In the genomic region with DNA sequence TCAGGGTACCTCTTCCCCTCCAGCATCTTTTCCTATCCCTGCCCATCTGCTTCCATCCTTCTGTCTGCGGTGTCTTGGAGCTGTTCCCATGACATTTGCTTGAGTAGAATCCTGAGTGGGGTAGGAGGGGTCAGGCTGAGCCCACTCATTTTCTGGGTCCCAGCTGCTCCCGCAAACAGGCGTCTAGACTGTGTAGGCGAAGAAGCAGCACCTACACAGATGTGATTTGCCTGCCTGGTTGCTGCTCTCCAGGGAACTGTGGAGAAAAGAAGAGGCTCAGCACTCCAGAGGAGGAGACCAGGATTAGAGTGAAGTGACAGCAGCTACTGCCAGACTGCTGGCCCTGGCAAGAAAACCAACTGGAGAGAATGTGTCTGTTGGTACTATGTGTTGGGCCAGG, we compare ENCODE assay signal across 12 mouse cellular contexts. TPM values are rescaled to one million over a fixed set of nuclear protein-coding genes. Genes with fewer than 3 reads are reported as not detected.
DNase-seq lines count a peak whose midpoint lies in the region; ATAC-seq and TF ChIP-seq lines count a peak whose summit lies in the region.
"Had no signal": no experiment of that assay in that cellular context is flagged by ENCODE, and none has a peak within 500 bp of the region (broad histone marks: within the 10 kb centered on the region; RNA-seq: fewer than 3 reads in every experiment).

No protein-coding gene starts in this region.

- H3K9ac ChIP-seq in forebrain, embryonic 13.5 days, result no peak overlapping the region
- H3K9ac ChIP-seq in forebrain, embryonic 11.5 days (ENCODE audit: low read length), result no peak overlapping the region
- no peak overlapping the region for H3K9ac ChIP-seq in forebrain, embryonic 16.5 days (replicated peaks; ENCODE audit: low read depth, low read length)
- H3K9ac ChIP-seq: embryonic facial prominence, embryonic 12.5 days; neural tube, embryonic 12.5 days had no signal

- TF ChIP-seq CTCF in brain, embryonic 14.5 days (IDR thresholded peaks at IDR 0.05; ENCODE audit: borderline replicate concordance, extremely low read depth, insufficient read depth, insufficient read length), result no peak

- WGBS in forebrain, embryonic 13.5 days, result 79% methylated on average over 4 of the region's 4 CpGs
- WGBS in forebrain, embryonic 11.5 days, result 92% methylated on average over 4 of the region's 4 CpGs
- WGBS in forebrain, embryonic 16.5 days, result 71% methylated on average over 4 of the region's 4 CpGs

- ATAC-seq in forebrain, embryonic 13.5 days, result peak; percentile 45; the same call in 1 of the 2 replicates
- ATAC-seq in forebrain, embryonic 11.5 days (replicated peaks; ENCODE audit: low FRiP score), result no peak
- peak; percentile 52; the same call in 1 of the 2 replicates for ATAC-seq in forebrain, embryonic 16.5 days
- ATAC-seq in activated CD4-positive, CD25-positive, alpha-beta regulatory T cell, adult 4 months, result no peak

- H3K36me3 ChIP-seq in forebrain, embryonic 13.5 days (ENCODE audit: poor library complexity, severe bottlenecking), result peaks cover 26% of the 10 kb centered on the region
- H3K36me3 ChIP-seq in forebrain, embryonic 11.5 days (ENCODE audit: control insufficient read depth, insufficient read depth, low read length), result no peaks in the 10 kb centered on the region
- peaks cover 2% of the 10 kb centered on the region; the same call in 1 of the 2 replicates for H3K36me3 ChIP-seq in forebrain, embryonic 16.5 days (ENCODE audit: control insufficient read depth, insufficient read depth)

- peaks cover 20% of the 10 kb centered on the region; the same call in 1 of the 2 replicates for H3K4me1 ChIP-seq in forebrain, embryonic 13.5 days
- no peaks in the 10 kb centered on the region for H3K4me1 ChIP-seq in forebrain, embryonic 11.5 days (replicated peaks; ENCODE audit: control insufficient read depth, insufficient read depth, low read length)
- peaks cover 14% of the 10 kb centered on the region for H3K4me1 ChIP-seq in forebrain, embryonic 16.5 days (replicated peaks; ENCODE audit: control insufficient read depth, insufficient read depth, low read length)
- H3K4me1 ChIP-seq: embryonic facial prominence, embryonic 12.5 days had no signal

- H3K9me3 ChIP-seq in forebrain, embryonic 13.5 days (replicated peaks), result peaks cover 11% of the 10 kb centered on the region; the same call in 1 of the 2 replicates
- peaks cover 3% of the 10 kb centered on the region; the same call in 1 of the 2 replicates for H3K9me3 ChIP-seq in forebrain, embryonic 11.5 days (ENCODE audit: control insufficient read depth, low read length)
- 0 out of 2 replicates have a peak, but pooled peaks cover 6% of the 10 kb centered on the region for H3K9me3 ChIP-seq in forebrain, embryonic 16.5 days (ENCODE audit: control insufficient read depth, low read length)

- H3K4me2 ChIP-seq in forebrain, embryonic 13.5 days, result no peak overlapping the region
- no peak overlapping the region for H3K4me2 ChIP-seq in forebrain, embryonic 11.5 days (ENCODE audit: low read depth, low read length, severe bottlenecking)
- no peak overlapping the region for H3K4me2 ChIP-seq in forebrain, embryonic 16.5 days (ENCODE audit: low read length)
- H3K4me2 ChIP-seq: embryonic facial prominence, embryonic 12.5 days; neural tube, embryonic 12.5 days had no signal

- peak overlapping the region; percentile 65 for H3K27ac ChIP-seq in forebrain, embryonic 13.5 days
- H3K27ac ChIP-seq in forebrain, embryonic 11.5 days (ENCODE audit: low read depth, low read length), result no peak overlapping the region
- H3K27ac ChIP-seq in forebrain, embryonic 16.5 days (ENCODE audit: low read length), result peak overlapping the region; percentile 74
- H3K27ac ChIP-seq: neural tube, embryonic 12.5 days had no signal

- H3K4me3 ChIP-seq in forebrain, embryonic 13.5 days, result no peak overlapping the region
- no peak overlapping the region for H3K4me3 ChIP-seq in forebrain, embryonic 11.5 days (ENCODE audit: low read depth, low read length)
- no peak overlapping the region for H3K4me3 ChIP-seq in forebrain, embryonic 16.5 days (replicated peaks; ENCODE audit: low read length)
- H3K4me3 ChIP-seq: embryonic facial prominence, embryonic 12.5 days; neural tube, embryonic 12.5 days had no signal

- TF ChIP-seq POLR2A in brain, embryonic 14.5 days (IDR thresholded peaks at IDR 0.05; ENCODE audit: borderline replicate concordance, extremely low read depth, insufficient read depth, insufficient read length, poor library complexity, severe bottlenecking), result no peak

- H3K27me3 ChIP-seq in forebrain, embryonic 13.5 days, result no peaks in the 10 kb centered on the region
- H3K27me3 ChIP-seq in forebrain, embryonic 11.5 days (ENCODE audit: control insufficient read depth, insufficient read depth, low read length), result no peaks in the 10 kb centered on the region
- H3K27me3 ChIP-seq in forebrain, embryonic 16.5 days (replicated peaks; ENCODE audit: control insufficient read depth, insufficient read depth, low read length), result no peaks in the 10 kb centered on the region
- H3K27me3 ChIP-seq: embryonic facial prominence, embryonic 12.5 days; neural tube, embryonic 12.5 days had no signal

- DNase-seq in forebrain, embryonic 11.5 days (ENCODE audit: low spot score), result no peak
- peak; percentile 71 for DNase-seq in brain, embryonic 14.5 days (ENCODE audit: low read depth)
- peak; percentile 81 to 87 for DNase-seq in left cerebral cortex, adult 9 months (ENCODE audit: low spot score in 2 of 2)
- DNase-seq in spleen, postnatal 4 days (ENCODE audit: low spot score in 2 of 2), result no peak
- no peak for DNase-seq in thymus, adult 18-20 months
- DNase-seq: adrenal gland, postnatal 36 days; heart, adult 11 months had no signal

RNA-seq across cellular contexts. Expression of a gene that starts 14.9 kb away (rescaled TPM):
- polyA plus RNA-seq in forebrain, embryonic 13.5 days (2015; fragmentation: Nextera tagmentation; extraction: Ambion mirVana), result 34.2 and 36.1 TPM in 2 replicates
- polyA plus RNA-seq in forebrain, embryonic 11.5 days (2014; fragmentation: Nextera tagmentation; extraction: Ambion mirVana), result 37.4 and 37.5 TPM in 2 replicates
- polyA plus RNA-seq in brain, embryonic 14.5 days (2012; rRNA removed), result 19.6 and 28.1 TPM in 2 replicates
- polyA plus RNA-seq in forebrain, embryonic 16.5 days (2015; fragmentation: Nextera tagmentation; extraction: Ambion mirVana), result 33.5 and 34.7 TPM in 2 replicates
- 10 to 100 TPM; 15.5 to 20.4 TPM for polyA plus RNA-seq in activated CD4-positive, CD25-positive, alpha-beta regulatory T cell, adult 4 months (2017; shearing (Covaris generic))

RNA-seq across cellular contexts. Expression of a gene that starts 22.2 kb away (rescaled TPM):
- polyA plus RNA-seq in forebrain, embryonic 13.5 days (2015; fragmentation: Nextera tagmentation; extraction: Ambion mirVana), result 55.9 and 56.0 TPM in 2 replicates
- 43.0 and 44.4 TPM in 2 replicates for polyA plus RNA-seq in forebrain, embryonic 11.5 days (2014; fragmentation: Nextera tagmentation; extraction: Ambion mirVana)
- polyA plus RNA-seq in brain, embryonic 14.5 days (2012; rRNA removed), result 53.6 and 72.8 TPM in 2 replicates
- polyA plus RNA-seq in forebrain, embryonic 16.5 days (2015; fragmentation: Nextera tagmentation; extraction: Ambion mirVana), result 60.2 and 60.6 TPM in 2 replicates
- 10 to 100 TPM; 67.3 to 70.5 TPM for polyA plus RNA-seq in activated CD4-positive, CD25-positive, alpha-beta regulatory T cell, adult 4 months (2017; shearing (Covaris generic))

RNA-seq across cellular contexts. Expression of a gene that starts 28.9 kb away (rescaled TPM):
- 7.9 and 8.1 TPM in 2 replicates for polyA plus RNA-seq in forebrain, embryonic 13.5 days (2015; fragmentation: Nextera tagmentation; extraction: Ambion mirVana)
- polyA plus RNA-seq in forebrain, embryonic 11.5 days (2014; fragmentation: Nextera tagmentation; extraction: Ambion mirVana), result 18.6 and 19.0 TPM in 2 replicates
- 20.7 and 23.1 TPM in 2 replicates for polyA plus RNA-seq in brain, embryonic 14.5 days (2012; rRNA removed)
- 10.1 and 10.2 TPM in 2 replicates for polyA plus RNA-seq in forebrain, embryonic 16.5 days (2015; fragmentation: Nextera tagmentation; extraction: Ambion mirVana)
- 10 to 100 TPM; 18.8 to 19.0 TPM for polyA plus RNA-seq in activated CD4-positive, CD25-positive, alpha-beta regulatory T cell, adult 4 months (2017; shearing (Covaris generic))

RNA-seq across cellular contexts. Expression of a gene that starts 44.6 kb away (rescaled TPM):
- 0.39 and 0.41 TPM in 2 replicates for polyA plus RNA-seq in forebrain, embryonic 13.5 days (2015; fragmentation: Nextera tagmentation; extraction: Ambion mirVana)
- 1.6 TPM in 2 replicates for polyA plus RNA-seq in forebrain, embryonic 11.5 days (2014; fragmentation: Nextera tagmentation; extraction: Ambion mirVana)
- polyA plus RNA-seq in brain, embryonic 14.5 days (2012; rRNA removed), result 0.66 and 0.81 TPM in 2 replicates
- 0.87 and 1.2 TPM in 2 replicates for polyA plus RNA-seq in forebrain, embryonic 16.5 days (2015; fragmentation: Nextera tagmentation; extraction: Ambion mirVana)
- polyA plus RNA-seq in activated CD4-positive, CD25-positive, alpha-beta regulatory T cell, adult 4 months (2017; shearing (Covaris generic)), result under 1 TPM in 1 of 2 experiments, not detected in 1; 0.92 TPM

Comparison
In these comparisons a context has a peak if more than half of its experiments do, and no peak if none do; other contexts are left out.
1. ATAC-seq: peak in forebrain, embryonic 13.5 days (single experiment) and forebrain, embryonic 16.5 days (single experiment); none in forebrain, embryonic 11.5 days (single experiment) and activated CD4-positive, CD25-positive, alpha-beta regulatory T cell, adult 4 months (single experiment).
2. DNase-seq: peak in brain, embryonic 14.5 days (single experiment) and left cerebral cortex, adult 9 months (2 of 2); none in forebrain, embryonic 11.5 days (single experiment), spleen, postnatal 4 days (0 of 2) and thymus, adult 18-20 months (0 of 2).